Mouse (Mus musculus): Measurements from ENCODE around the gene BC049762. TPM values are rescaled to one million over a fixed set of nuclear protein-coding genes. Genes with fewer than 3 reads are reported as not detected.

The BC049762 gene
- polyA plus RNA-seq, 1 experiment from 2014 or later: 0.15 TPM

GRCm38 (mm10) chr11:51242897-51243296 is 19.9 kb downstream of the BC049762 start:
- Histone ChIP-seq H3K9me3 (replicated peaks; ENCODE audit: control insufficient read depth, low read length) (no peaks in the 10 kb centered on the region), H3K9ac (ENCODE audit: low read depth, low read length) (no peak overlapping the region), H3K36me3 (ENCODE audit: control insufficient read depth, insufficient read depth) (no peaks in the 10 kb centered on the region), H3K4me3 (ENCODE audit: low read depth, low read length) (no peak overlapping the region), H3K4me2 (ENCODE audit: low read depth, low read length) (no peak overlapping the region), H3K4me1 (ENCODE audit: control insufficient read depth, low read depth, low read length) (no peaks in the 10 kb centered on the region), H3K27me3 (ENCODE audit: control insufficient read depth, insufficient read depth, low read depth, low read length) (no peaks in the 10 kb centered on the region), H3K27ac (ENCODE audit: low read length) (no peak overlapping the region)
- no peak for ATAC-seq (ENCODE audit: low read depth)
- 53% methylated on average over 2 of the region's 2 CpGs for WGBS (ENCODE audit: insufficient replicate concordance)

GRCm38 (mm10) chr11:51234626-51235025 is 28.2 kb downstream of the BC049762 start:
- H3K27ac ChIP-seq (ENCODE audit: low read length): no peak overlapping the region
- ATAC-seq (ENCODE audit: low read depth): no peak
- no peaks in the 10 kb centered on the region for H3K27me3 ChIP-seq (ENCODE audit: control insufficient read depth, insufficient read depth, low read depth, low read length)
- H3K4me1 ChIP-seq (ENCODE audit: control insufficient read depth, low read depth, low read length): no peaks in the 10 kb centered on the region
- no peak overlapping the region for H3K4me3 ChIP-seq (ENCODE audit: low read depth, low read length)
- H3K4me2 ChIP-seq (ENCODE audit: low read depth, low read length): no peak overlapping the region
- 56% methylated on average over 9 of the region's 9 CpGs for WGBS (ENCODE audit: insufficient replicate concordance)
- no peaks in the 10 kb centered on the region for H3K9me3 ChIP-seq (replicated peaks; ENCODE audit: control insufficient read depth, low read length)
- H3K36me3 ChIP-seq (ENCODE audit: control insufficient read depth, insufficient read depth): no peaks in the 10 kb centered on the region
- H3K9ac ChIP-seq (ENCODE audit: low read depth, low read length): no peak overlapping the region

GRCm38 (mm10) chr11:51227104-51227503 is 35.7 kb downstream of the BC049762 start:
- Histone ChIP-seq H3K9ac (ENCODE audit: low read depth, low read length) (no peak overlapping the region), H3K4me3 (ENCODE audit: low read depth, low read length) (no peak overlapping the region), H3K4me1 (ENCODE audit: control insufficient read depth, low read depth, low read length) (no peaks in the 10 kb centered on the region), H3K4me2 (ENCODE audit: low read depth, low read length) (no peak overlapping the region), H3K36me3 (ENCODE audit: control insufficient read depth, insufficient read depth) (no peaks in the 10 kb centered on the region), H3K27me3 (ENCODE audit: control insufficient read depth, insufficient read depth, low read depth, low read length) (no peaks in the 10 kb centered on the region), H3K9me3 (replicated peaks; ENCODE audit: control insufficient read depth, low read length) (no peaks in the 10 kb centered on the region), H3K27ac (ENCODE audit: low read length) (no peak overlapping the region)
- ATAC-seq (ENCODE audit: low read depth): no peak
- WGBS (ENCODE audit: insufficient replicate concordance): 63% methylated on average over 4 of the region's 4 CpGs

GRCm38 (mm10) chr11:51220308-51220707 is 42.5 kb downstream of the BC049762 start, which contains the start of gene Gm12569:
Gene Gm12569 (plus strand): TSS chr11:51220473.
- H3K36me3 ChIP-seq (ENCODE audit: control insufficient read depth, insufficient read depth): no peaks in the 10 kb centered on the region
- H3K27me3 ChIP-seq (ENCODE audit: control insufficient read depth, insufficient read depth, low read depth, low read length): no peaks in the 10 kb centered on the region
- H3K4me3 ChIP-seq (ENCODE audit: low read depth, low read length): no peak within 1 kb of the TSS
- H3K9ac ChIP-seq (ENCODE audit: low read depth, low read length): no peak within 1 kb of the TSS
- no peak within 1 kb of the TSS for H3K4me2 ChIP-seq (ENCODE audit: low read depth, low read length)
- 76% methylated on average over 11 of the region's 11 CpGs for WGBS (ENCODE audit: insufficient replicate concordance)
- no peaks in the 10 kb centered on the region for H3K9me3 ChIP-seq (replicated peaks; ENCODE audit: control insufficient read depth, low read length)
- ATAC-seq (ENCODE audit: low read depth): no peak
- no peaks in the 10 kb centered on the region for H3K4me1 ChIP-seq (ENCODE audit: control insufficient read depth, low read depth, low read length)
- H3K27ac ChIP-seq (ENCODE audit: low read length): no peak within 1 kb of the TSS

GRCm38 (mm10) chr11:51219396-51219980 is 43.4 kb downstream of the BC049762 start:
- H3K36me3 ChIP-seq (ENCODE audit: control insufficient read depth, insufficient read depth): no peaks in the 10 kb centered on the region
- H3K27me3 ChIP-seq (ENCODE audit: control insufficient read depth, insufficient read depth, low read depth, low read length): no peaks in the 10 kb centered on the region
- H3K9me3 ChIP-seq (replicated peaks; ENCODE audit: control insufficient read depth, low read length): no peaks in the 10 kb centered on the region
- no peak overlapping the region for H3K4me2 ChIP-seq (ENCODE audit: low read depth, low read length)
- H3K4me3 ChIP-seq (ENCODE audit: low read depth, low read length): no peak overlapping the region
- no peak overlapping the region for H3K27ac ChIP-seq (ENCODE audit: low read length)
- no peak overlapping the region for H3K9ac ChIP-seq (ENCODE audit: low read depth, low read length)
- ATAC-seq (ENCODE audit: low read depth): no peak
- 74% methylated on average over 12 of the region's 12 CpGs for WGBS (ENCODE audit: insufficient replicate concordance)
- H3K4me1 ChIP-seq (ENCODE audit: control insufficient read depth, low read depth, low read length): no peaks in the 10 kb centered on the region

- Histone ChIP-seq H3K36me3 (ENCODE audit: control insufficient read depth, insufficient read depth) (no peaks in the 10 kb centered on the region), H3K27me3 (ENCODE audit: control insufficient read depth, insufficient read depth, low read depth, low read length) (no peaks in the 10 kb centered on the region), H3K4me3 (ENCODE audit: low read depth, low read length) (no peak overlapping the region), H3K27ac (ENCODE audit: low read length) (no peak overlapping the region), H3K4me2 (ENCODE audit: low read depth, low read length) (no peak overlapping the region), H3K9ac (ENCODE audit: low read depth, low read length) (no peak overlapping the region), H3K9me3 (replicated peaks; ENCODE audit: control insufficient read depth, low read length) (no peaks in the 10 kb centered on the region), H3K4me1 (ENCODE audit: control insufficient read depth, low read depth, low read length) (no peaks in the 10 kb centered on the region)
- ATAC-seq (ENCODE audit: low read depth): no peak
- 70% methylated on average over 7 of the region's 7 CpGs for WGBS (ENCODE audit: insufficient replicate concordance)
These were observed 48.8 kb downstream of the BC049762 start for GRCm38 (mm10) chr11:51214021-51214420.

- WGBS (ENCODE audit: insufficient replicate concordance): 67% methylated on average over 5 of the region's 5 CpGs
These were observed 51.4 kb downstream of the BC049762 start for GRCm38 (mm10) chr11:51211426-51211825.

GRCm38 (mm10) chr11:51207758-51208157 is 55.1 kb downstream of the BC049762 start:
- no peaks in the 10 kb centered on the region for H3K36me3 ChIP-seq (ENCODE audit: control insufficient read depth, insufficient read depth)
- H3K4me1 ChIP-seq (ENCODE audit: control insufficient read depth, low read depth, low read length): no peaks in the 10 kb centered on the region
- no peak for ATAC-seq (ENCODE audit: low read depth)
- no peaks in the 10 kb centered on the region for H3K27me3 ChIP-seq (ENCODE audit: control insufficient read depth, insufficient read depth, low read depth, low read length)
- H3K27ac ChIP-seq (ENCODE audit: low read length): no peak overlapping the region
- H3K4me3 ChIP-seq (ENCODE audit: low read depth, low read length): no peak overlapping the region
- WGBS (ENCODE audit: insufficient replicate concordance): 61% methylated on average over 3 of the region's 3 CpGs
- no peak overlapping the region for H3K4me2 ChIP-seq (ENCODE audit: low read depth, low read length)
- H3K9me3 ChIP-seq (replicated peaks; ENCODE audit: control insufficient read depth, low read length): no peaks in the 10 kb centered on the region
- no peak overlapping the region for H3K9ac ChIP-seq (ENCODE audit: low read depth, low read length)

More at GRCm38 (mm10) chr11:51211426-51211825, 51.4 kb downstream of the BC049762 start:
- no peak overlapping the region for H3K4me3 ChIP-seq (ENCODE audit: low read depth, low read length)
- H3K4me1 ChIP-seq (ENCODE audit: control insufficient read depth, low read depth, low read length): no peaks in the 10 kb centered on the region
- H3K9me3 ChIP-seq (replicated peaks; ENCODE audit: control insufficient read depth, low read length): no peaks in the 10 kb centered on the region
- H3K9ac ChIP-seq (ENCODE audit: low read depth, low read length): no peak overlapping the region
- no peak overlapping the region for H3K27ac ChIP-seq (ENCODE audit: low read length)
- H3K4me2 ChIP-seq (ENCODE audit: low read depth, low read length): no peak overlapping the region
- no peak for ATAC-seq (ENCODE audit: low read depth)
- no peaks in the 10 kb centered on the region for H3K27me3 ChIP-seq (ENCODE audit: control insufficient read depth, insufficient read depth, low read depth, low read length)
- no peaks in the 10 kb centered on the region for H3K36me3 ChIP-seq (ENCODE audit: control insufficient read depth, insufficient read depth)
